Mouse (Mus musculus): ENCODE measurements around the gene Gpr174.

The Gpr174 gene

GRCm38 (mm10) chrX:107255486-107256227, at the start of gene Gpr174:
Gene Gpr174 (plus strand): TSS chrX:107255878.
- DNase-seq (ENCODE audit: low read depth, low spot score) = no peak

- DNase-seq (ENCODE audit: low read depth, low spot score) = no peak
Observed at GRCm38 (mm10) chrX:107217577-107218090, 38.0 kb upstream of the Gpr174 start.

GRCm38 (mm10) chrX:107224846-107225245, 30.8 kb upstream of the Gpr174 start:
- no peak for DNase-seq (ENCODE audit: low read depth, low spot score)

GRCm38 (mm10) chrX:107231214-107231613, 24.5 kb upstream of the Gpr174 start:
- peak; percentile 8 for DNase-seq (ENCODE audit: low read depth, low spot score)

- no peak for DNase-seq (ENCODE audit: low read depth, low spot score)
Observed at GRCm38 (mm10) chrX:107234655-107235054, 21.0 kb upstream of the Gpr174 start.

GRCm38 (mm10) chrX:107236461-107236860, 19.2 kb upstream of the Gpr174 start:
- DNase-seq (ENCODE audit: low read depth, low spot score) = no peak

GRCm38 (mm10) chrX:107250390-107250789, 5.3 kb upstream of the Gpr174 start:
- DNase-seq (ENCODE audit: low read depth, low spot score) = no peak

GRCm38 (mm10) chrX:107264619-107265018, 8.9 kb downstream of the Gpr174 start:
- DNase-seq (ENCODE audit: low read depth, low spot score) = no peak

- DNase-seq (ENCODE audit: low read depth, low spot score) = no peak
Observed at GRCm38 (mm10) chrX:107277606-107278005, 21.9 kb downstream of the Gpr174 start.

GRCm38 (mm10) chrX:107284211-107284610, 28.5 kb downstream of the Gpr174 start:
- no peak for DNase-seq (ENCODE audit: low read depth, low spot score)

- peak; percentile 66 for DNase-seq (ENCODE audit: low read depth, low spot score)
Observed at GRCm38 (mm10) chrX:107297861-107298260, 42.2 kb downstream of the Gpr174 start.

- DNase-seq (ENCODE audit: low read depth, low spot score) = no peak
Observed at GRCm38 (mm10) chrX:107298761-107299160, 43.1 kb downstream of the Gpr174 start.

- no peak for DNase-seq (ENCODE audit: low read depth, low spot score)
Observed at GRCm38 (mm10) chrX:107306492-107306891, 50.8 kb downstream of the Gpr174 start.

- no peak for DNase-seq (ENCODE audit: low read depth, low spot score)
Observed at GRCm38 (mm10) chrX:107312533-107312932, 56.9 kb downstream of the Gpr174 start.

GRCm38 (mm10) chrX:107325697-107326381, 70.2 kb downstream of the Gpr174 start:
- no peak for DNase-seq (ENCODE audit: low read depth, low spot score)

GRCm38 (mm10) chrX:107329849-107330248, 74.2 kb downstream of the Gpr174 start:
- no peak for DNase-seq (ENCODE audit: low read depth, low spot score)

- no peak for DNase-seq (ENCODE audit: low read depth, low spot score)
Observed at GRCm38 (mm10) chrX:107336609-107337008, 80.9 kb downstream of the Gpr174 start.

GRCm38 (mm10) chrX:107341980-107342379, 86.3 kb downstream of the Gpr174 start:
- DNase-seq (ENCODE audit: low read depth, low spot score) = no peak
